Mouse (Mus musculus) frontal cortex, postnatal 10 days (tissue): ENCODE measurements at regions not wholly inside any gene's neighbourhood (a gene's known extent, or its start where the extent isn't known, plus 50 kb on each side); places are given as distances from the start of the nearest gene placed in this dataset.

Source experiments
- DNase-seq, 2 experiments: peaks; one replicate each; pipeline ENCODE4 v3.0.0; 2022; ENCODE audit warnings: low spot score in 2 of 2, mixed read lengths in 1 of 2

DNA sequence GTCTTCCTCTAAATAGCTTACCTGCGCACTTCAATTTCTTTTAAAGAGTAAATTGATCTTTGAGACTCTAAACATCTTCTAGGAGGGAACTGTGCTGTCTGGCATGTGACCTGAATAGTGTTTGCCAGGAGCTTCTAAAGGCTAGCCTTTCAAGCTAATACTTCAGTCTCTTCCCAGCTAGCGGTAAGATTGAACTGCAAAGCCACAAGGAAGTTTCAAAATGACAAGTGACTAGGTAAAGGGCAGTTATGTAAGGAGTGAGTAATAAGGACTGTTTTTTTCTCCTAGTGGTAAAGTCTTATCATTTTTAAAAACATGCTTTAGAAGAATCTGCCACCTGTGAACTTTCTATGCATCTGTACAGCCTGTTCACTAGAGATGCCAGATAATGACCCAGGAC is 211.1 kb downstream of the Kcnrg start:
- DNase-seq, result no peak

DNA sequence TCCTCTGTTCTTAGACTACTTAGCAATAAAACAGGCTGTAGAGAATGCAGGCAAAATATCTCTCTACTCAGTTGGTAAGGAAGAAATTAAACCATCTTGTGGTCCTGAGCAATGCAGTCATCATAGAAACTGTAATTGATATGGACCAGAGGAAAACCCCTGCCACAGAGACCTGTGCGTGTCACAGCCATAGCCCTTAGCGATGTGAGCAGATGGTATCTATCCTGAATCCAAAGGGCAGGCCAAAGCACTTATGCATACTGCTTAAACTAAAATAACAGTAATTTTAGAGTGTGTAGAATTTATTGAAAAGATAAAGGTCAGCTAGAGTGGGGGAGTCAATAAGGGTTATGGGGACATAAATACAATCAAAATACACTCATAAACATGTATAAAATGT is 212.0 kb downstream of the Kcnrg start:
- DNase-seq, result no peak

GRCm38 (mm10) chr14:61834291-61834936 is 227.2 kb downstream of the Kcnrg start:
- DNase-seq, result peak in 1 of 2 experiments; percentile 7

GRCm38 (mm10) chr14:61835729-61836128 is 228.5 kb downstream of the Kcnrg start:
- no peak for DNase-seq

DNA sequence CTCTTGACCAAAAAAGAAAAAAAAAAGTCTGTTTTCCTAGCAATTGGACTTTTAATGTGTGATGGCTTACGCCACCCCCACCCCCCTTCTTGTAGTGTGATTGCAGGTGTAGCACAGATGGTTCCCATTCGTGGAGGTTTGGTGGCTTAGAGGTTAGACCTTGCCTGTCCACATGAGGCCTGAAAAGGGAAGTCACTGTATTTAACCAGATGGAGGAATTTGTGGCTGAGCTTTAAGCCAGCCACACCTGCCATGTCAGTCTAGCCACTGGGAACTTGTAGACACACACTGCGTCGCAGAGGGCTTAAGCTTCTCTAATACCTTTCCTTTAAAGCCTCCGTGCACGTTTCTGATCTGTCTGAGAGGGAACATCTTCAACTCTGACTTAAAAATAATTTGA is 229.0 kb downstream of the Kcnrg start:
- no peak for DNase-seq

DNA sequence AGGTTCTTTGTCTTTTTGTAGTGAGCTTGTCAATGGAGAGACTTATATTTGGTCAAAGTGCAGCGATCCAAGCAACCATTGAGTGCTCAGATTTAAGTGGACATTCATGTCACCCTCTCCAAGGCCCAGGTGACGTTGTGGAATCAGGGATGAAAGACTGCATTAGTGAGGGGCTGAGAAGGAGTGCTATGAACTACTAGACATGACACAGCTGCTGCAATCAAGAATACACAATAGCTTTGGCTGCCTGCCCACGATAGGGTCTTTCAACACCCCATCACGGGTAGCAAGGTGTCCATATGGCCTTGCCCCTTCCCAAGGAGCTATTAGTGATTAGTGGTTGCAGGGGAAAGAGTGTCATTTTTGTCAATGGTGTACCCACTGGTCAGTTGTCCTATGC is 229.7 kb downstream of the Kcnrg start:
- DNase-seq, result no peak

DNA sequence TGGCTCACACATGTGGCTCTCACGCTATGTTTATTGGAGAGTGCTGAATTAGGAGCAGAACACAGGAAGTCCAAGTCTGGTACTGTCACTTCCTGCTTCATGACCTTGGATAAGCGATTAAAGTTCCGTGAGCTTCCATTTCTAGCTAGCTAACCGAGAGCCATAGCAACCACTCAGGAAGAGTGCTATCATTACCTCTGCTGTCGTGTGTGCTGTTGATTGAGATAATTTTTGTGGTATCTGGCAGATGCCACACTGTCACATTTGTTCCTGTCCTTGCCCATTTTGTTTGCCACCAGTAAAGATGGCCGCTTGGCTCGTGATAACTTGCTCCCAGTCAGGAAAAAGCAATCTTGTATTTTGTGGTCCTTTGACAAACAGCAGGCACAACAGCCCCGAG is 230.6 kb downstream of the Kcnrg start:
- DNase-seq, result no peak

- DNase-seq, result no peak
Measured at GRCm38 (mm10) chr14:61842476-61842875, 235.2 kb downstream of the Kcnrg start.

DNA sequence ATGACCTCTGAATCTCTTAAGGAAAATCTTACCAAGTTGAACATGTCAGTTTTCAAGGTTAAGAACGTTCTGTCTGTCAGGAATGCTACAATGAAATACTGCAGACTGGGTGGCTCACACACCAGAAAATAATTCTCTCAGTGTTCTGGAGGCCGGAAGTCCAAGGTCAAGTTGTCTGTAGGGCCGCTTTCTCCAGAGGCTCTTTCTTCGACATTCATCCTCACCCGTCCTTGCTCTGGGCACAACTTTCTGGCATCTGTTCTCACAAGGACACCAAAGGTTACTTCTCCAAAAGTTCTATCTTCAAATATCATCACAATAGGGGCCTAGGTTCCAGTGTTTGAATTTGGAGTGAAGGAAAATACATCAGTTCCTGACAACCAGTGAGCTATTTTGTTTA is 239.2 kb downstream of the Kcnrg start:
- DNase-seq, result no peak

DNA sequence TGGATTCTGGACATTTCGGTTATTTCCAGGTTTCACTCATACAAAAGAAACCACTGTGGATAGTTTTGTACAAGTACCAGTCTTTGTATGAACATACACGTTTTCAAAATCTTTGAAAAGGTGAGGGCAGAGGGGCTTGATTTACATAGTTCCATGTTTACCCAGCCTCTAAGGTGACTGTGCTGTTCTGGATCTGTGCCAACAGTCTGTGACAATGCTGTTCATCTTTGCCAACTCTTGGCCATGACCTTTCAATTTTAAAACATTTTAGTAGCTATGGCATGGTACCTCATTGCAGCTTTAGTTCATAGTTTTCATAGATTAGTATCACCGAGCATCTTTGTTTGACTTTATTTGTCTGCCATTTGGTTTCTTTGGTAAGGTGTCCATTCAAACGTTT is 243.0 kb downstream of the Kcnrg start:
- no peak for DNase-seq

- DNase-seq, result no peak
Measured at GRCm38 (mm10) chr14:61857616-61858015, 250.4 kb downstream of the Kcnrg start.

GRCm38 (mm10) chr14:61860688-61861087 is 253.4 kb downstream of the Kcnrg start:
- DNase-seq, result no peak

DNA sequence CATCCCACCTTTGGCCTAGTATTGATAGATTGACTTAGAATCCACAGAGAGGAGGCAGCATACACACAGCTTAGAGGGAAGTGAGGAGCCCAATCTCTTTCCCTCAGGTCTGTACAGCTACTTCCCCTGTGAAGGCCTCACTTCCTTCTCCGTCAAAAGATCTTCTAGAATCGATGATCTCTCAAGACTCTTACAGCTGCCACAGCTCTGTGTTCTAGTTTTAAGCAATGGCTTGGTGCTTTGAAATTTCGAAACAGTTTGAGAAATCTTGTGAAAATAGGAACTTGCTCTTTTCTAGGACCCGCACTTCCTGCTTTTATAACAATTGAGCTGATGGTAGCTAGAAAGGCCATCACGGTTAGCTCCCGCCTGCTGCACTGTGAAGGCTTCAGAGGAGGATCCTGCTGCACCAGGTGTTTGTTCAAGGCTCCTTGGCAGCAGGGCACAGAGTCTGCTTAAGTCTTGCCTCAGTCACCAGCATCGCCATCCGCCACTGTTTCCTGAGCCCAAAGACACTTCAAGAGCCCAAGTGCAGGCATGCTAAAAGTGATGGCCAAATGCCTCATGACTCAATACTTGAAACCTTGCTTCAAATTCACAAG is 254.2 kb downstream of the Kcnrg start:
- DNase-seq, result no peak

DNA sequence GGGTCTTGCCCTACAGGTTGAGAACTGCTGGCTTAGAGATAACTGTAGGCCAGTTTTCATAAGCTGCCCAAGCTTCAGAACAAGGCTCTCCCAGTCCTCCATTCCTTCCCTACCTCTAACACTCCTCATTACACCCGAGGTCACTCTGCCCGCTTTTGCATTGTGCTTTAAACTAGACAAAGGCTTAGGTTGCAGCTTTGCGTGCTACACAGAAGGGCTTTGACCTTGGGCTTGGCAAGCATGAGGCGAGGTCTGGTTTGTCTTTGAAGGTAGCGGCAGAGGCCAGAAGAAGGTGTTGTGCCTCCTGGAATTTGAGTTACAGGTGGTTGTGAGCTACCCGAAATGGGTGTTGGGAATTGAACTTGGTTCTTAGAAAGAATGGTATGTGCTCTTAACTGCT is 255.7 kb downstream of the Kcnrg start:
- no peak for DNase-seq

GRCm38 (mm10) chr14:61863475-61863874 is 256.2 kb downstream of the Kcnrg start:
- no peak for DNase-seq

DNA sequence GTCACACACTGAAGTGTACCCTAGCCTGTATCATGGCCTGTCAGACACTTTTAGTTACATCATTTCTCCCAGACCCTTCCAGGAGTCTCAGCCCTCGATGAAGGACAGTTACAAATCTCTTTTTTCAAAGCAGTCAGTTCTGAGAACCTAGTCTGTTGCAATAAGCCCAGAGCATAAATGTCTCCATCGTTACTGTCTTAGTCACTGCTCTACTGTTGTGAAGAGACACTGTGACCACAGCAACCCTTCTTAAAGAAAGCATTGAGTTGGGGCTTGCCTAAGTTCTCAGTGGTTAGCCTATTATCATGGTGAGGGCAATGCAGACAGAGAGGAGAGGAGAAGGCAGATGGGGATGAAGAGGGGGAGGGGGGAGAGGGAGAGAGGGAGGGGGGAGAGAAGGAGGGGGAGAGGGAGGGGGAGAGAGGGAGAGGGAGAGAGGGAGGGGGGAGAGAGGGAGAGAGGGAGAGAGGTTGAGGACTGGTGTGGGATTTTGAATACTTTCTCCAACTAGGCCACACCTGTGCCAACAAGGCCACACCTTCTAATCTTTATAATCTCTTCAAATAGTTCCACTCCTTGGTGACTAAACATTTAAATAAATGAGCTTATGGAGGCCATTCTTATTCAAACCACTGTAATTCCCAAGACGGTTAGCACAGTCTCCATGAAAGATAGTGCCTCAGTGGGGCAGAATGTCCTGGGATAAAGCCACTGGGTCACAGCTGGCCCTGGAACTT is 259.4 kb downstream of the Kcnrg start:
- DNase-seq, result no peak

GRCm38 (mm10) chr14:61874206-61874605 is 266.9 kb downstream of the Kcnrg start:
- DNase-seq, result no peak

DNA sequence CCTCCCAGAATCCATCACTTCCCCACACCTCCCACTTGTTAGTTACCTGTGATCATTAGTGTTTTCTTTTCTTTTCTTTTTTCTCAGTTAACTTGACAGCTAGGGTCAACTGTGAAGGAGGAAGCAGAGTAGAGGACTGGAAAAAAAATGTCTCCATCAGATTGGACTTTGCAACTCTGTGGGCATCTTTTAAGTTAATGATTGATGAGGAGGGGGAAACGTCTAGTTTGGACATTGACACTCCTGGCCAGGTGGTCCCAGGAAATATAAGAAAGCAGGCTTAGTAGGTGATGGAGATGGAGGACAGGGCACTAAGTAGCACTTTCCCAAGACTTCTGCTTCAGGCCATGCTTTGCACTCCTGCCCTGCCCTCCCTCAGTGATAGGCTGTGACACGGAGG is 272.2 kb downstream of the Kcnrg start:
- DNase-seq, result no peak

- no peak for DNase-seq
Measured at GRCm38 (mm10) chr14:61880514-61881259, 273.4 kb downstream of the Kcnrg start.

- no peak for DNase-seq
Measured at GRCm38 (mm10) chr14:61885241-61886015, 278.2 kb downstream of the Kcnrg start.

DNA sequence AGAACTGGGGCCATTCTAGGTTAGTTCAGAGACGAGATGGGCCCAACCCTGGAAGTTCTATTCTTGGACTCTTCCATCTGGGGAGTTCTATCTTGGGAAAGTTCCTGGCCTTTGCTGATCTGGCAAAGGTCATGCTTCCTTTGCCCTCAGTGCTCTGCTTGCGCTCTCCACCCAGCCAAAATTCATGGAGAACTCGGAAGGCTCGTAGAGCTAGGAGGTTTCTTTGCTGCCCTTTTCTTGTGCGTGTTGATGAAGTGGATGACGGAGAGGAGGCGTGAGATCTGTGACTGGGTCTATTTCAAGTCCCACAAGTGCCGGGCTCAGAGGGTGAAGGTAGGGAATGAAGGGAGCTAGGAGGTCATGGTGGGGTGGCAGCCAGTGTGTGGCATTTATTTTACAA is 282.4 kb downstream of the Kcnrg start:
- no peak for DNase-seq

- no peak for DNase-seq
Measured at GRCm38 (mm10) chr14:61893786-61894185, 286.5 kb downstream of the Kcnrg start.
